Mouse (Mus musculus): ENCODE measurements around the gene Cdk12.

Gene Cdk12

DNA sequence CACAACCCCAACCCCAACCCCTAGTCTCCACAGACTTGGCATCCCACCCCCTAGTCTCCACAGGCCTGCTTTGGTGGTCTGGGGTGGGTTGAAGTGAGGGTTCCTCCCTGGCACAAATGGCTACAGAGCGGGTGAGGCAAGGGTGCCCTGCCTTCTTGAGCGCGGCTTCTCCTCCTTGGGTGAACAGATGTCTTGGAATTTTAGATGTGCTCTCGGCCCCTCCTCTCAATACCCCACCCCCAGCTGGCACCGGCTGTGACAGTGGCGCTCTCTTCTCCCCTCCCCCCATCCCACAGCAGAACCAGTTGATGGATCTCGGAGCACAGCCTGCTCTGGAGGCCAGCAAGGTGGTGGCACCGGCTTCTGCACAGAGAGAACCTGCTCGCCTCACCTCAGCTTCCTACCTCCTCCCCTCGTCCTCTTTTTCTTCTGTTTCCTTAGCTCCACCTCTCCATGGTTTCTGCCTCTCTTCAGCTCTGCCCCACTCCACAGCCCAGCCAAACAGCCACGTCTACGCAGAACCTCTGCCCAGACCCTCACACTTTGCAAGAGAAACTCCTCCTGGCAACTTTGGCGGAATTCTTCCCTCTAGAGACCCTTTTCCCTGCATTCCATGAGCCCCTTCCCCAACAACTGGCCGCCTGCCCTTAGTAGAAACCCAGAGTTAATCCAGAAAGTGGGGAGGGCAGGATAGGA lies 115.7 kb downstream of the Cdk12 start:
- DNase-seq (ENCODE audit: low spot score): no peak

- no peak for DNase-seq (ENCODE audit: low spot score)
Observed at GRCm38 (mm10) chr11:98319120-98319519, 116.3 kb downstream of the Cdk12 start.

DNA sequence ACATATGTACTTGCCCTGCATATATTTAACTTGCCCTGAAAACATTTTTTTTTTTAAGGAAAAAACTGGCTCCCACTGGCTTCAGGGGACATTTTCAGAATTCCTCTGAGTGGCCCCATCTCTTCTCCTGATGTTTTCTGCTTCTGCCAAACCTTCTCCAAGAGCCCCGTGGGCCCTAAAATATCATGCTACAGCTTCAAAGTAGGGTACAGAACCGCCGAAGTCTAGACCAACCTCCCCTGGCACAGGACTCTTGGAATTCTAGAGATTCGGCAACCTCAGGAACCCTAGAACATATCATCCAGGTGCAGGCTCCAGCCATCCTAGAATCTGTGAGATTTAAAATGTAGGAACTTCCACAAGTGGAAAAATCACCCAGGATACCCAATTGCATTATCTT lies 116.7 kb downstream of the Cdk12 start:
- DNase-seq (ENCODE audit: low spot score): no peak

- no peak for DNase-seq (ENCODE audit: low spot score)
Observed at GRCm38 (mm10) chr11:98319944-98320343, 117.1 kb downstream of the Cdk12 start.

- no peak for DNase-seq (ENCODE audit: low spot score)
Observed at GRCm38 (mm10) chr11:98320381-98320780, 117.5 kb downstream of the Cdk12 start.

DNA sequence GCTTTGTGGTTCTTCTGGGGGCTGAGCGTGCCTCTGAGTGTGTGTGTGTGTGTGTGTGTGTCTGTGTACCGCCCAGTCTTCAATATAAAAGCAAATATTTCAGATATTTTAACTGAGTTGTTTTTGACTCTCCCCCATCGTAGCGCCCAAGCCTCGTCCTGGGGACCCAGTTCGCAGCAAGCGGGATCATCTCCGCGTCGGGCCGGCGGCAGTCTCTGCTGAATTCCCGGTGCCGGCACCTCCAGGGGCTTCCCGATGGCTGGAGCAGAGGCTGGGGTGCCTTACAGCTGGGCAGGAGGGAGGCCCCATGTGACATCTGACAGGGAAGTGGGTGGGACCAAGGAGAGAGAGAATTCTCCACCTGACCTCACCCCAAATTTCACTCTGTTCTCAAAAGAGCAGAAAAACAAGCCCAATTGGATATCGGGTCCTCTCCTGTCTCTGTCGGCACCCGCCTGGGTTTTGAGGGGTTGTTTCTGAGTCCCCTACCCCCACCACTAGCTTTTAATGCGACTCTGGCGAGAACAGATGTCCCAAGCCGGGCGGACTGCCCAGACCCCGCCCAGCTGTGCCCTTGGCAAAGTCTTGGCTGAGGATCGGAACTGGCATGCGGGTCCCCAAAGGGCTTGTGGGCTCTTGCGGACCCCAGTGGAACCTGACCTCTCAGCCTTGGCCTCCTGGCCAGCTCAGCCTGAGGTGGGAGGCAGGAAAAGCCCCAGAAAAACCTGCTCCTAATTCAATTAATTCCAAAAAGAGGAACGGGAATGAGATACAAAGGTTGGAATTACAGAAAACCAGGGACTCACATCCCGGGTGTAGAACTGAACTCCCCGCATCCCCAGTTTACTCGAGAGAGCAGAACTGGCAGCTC lies 118.2 kb downstream of the Cdk12 start:
- DNase-seq (ENCODE audit: low spot score): no peak

DNA sequence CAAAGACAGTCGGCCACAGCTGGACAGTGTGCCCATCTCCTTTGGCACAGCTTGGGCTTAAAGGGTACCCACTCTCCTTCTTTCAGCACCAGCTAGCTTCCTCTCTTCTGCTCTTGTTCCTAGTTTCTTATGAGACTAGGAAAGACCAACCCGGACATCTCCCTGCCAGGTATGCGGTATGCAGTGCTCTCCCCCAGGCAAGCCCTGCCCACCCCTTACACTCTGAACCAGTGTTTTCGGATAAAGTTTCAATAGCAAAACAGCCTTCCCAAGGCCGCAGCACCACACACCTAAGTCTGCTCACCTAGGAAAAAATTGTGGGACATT lies 118.8 kb downstream of the Cdk12 start:
- no peak for DNase-seq (ENCODE audit: low spot score)

- DNase-seq (ENCODE audit: low spot score): no peak
Observed at GRCm38 (mm10) chr11:98322159-98322558, 119.3 kb downstream of the Cdk12 start.

GRCm38 (mm10) chr11:98323136-98323866 lies 120.4 kb downstream of the Cdk12 start:
- DNase-seq (ENCODE audit: low spot score): no peak

- DNase-seq (ENCODE audit: low spot score): peak; percentile 22
Observed at GRCm38 (mm10) chr11:98323933-98324332, 121.1 kb downstream of the Cdk12 start.

DNA sequence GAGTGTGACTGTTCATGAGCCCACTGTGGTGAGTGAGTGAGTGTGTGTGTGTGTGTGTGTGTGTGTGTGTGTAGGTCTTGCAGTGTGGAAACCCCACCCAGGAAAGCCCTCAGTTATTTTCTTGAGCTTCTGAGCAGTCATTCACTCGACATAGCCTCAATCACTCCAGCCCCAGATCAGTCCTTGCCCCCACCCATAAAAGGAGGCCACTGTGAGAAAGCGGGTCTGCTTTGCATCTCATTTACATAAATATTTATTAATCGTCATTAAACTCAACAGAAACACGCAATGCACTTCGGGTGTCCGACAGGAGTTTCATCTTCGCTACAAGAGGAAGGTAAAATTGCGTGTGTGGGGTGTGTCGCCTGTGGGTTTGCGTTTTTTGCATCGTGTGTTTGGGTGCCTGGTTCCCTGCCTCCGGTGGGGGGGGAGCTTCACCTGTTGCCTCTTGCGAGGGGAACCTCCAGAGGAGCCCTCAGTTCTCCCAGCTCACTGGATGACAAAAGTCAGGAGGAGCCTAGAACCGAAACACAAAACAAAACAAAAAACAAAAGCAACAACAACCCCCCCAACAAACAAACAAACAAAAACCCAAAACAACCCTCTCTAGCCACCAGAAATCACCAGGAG lies 122.4 kb downstream of the Cdk12 start:
- DNase-seq (ENCODE audit: low spot score): no peak

DNA sequence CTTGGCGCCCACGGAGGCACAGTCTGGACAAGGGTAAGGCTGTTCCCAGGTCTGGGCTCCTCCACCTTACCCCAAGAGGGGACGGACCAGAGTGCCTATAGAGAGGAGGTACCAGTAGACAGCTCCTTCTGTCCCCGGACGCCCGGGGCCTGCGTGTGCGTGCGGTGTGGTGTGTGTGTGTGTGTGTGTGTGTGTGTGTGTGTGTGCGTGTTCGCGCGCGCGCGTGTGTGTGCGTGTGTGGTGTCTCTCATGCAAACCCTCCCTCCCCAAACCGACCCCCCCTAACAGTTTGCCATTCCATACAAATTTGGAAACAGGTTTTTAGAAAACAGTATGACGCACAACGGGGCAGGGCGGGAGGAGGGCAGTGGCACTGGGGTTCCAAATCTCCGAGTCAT lies 123.0 kb downstream of the Cdk12 start:
- no peak for DNase-seq (ENCODE audit: low spot score)

DNA sequence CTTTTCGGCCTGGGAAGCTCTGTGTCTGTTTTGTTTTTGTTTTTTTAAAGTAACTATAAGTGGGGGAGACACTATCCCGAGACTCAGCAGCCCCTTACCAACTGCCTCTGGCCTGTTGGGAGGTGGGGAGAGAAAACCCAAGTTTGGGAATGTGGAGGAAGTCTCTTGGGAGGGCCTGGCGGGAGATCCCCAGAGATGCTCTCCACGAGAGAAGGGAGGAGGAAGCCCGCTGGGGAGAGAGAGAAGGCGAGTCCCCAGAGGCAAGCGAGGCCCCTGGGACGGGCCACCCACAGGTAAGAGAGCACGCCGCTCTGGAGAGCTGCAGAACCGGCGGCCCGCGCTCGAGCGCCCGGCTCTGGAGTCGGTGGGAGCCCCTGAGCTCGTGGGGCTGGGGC lies 123.9 kb downstream of the Cdk12 start:
- no peak for DNase-seq (ENCODE audit: low spot score)

GRCm38 (mm10) chr11:98327136-98328030 lies 124.5 kb downstream of the Cdk12 start:
- DNase-seq (ENCODE audit: low spot score): no peak

DNA sequence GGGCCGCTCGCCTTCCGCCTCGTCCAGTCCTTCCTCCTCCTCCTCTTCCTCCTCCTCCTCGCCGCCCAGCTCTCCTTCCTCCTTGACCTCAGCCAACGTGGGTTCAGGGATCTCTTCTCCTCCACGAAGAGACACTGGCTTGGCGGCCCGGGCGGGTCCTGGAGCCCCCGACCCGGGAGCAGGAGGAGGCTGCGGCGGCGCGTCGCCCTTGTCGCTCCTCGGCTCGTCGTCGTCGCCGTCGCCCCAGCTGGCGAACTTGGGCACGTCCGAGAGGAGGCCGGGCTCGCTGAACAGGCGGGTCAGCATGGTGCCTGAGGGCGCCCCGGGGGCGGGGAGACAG lies 125.1 kb downstream of the Cdk12 start:
- DNase-seq (ENCODE audit: low spot score): no peak

Data from urinary bladder, postnatal 25 days (tissue).